Mouse (Mus musculus) olfactory bulb, adult 2 months (tissue): ENCODE data around the gene Mospd3.

Experiments used
- CTCF ChIP-seq: fragments of 200-500 bp; IDR thresholded peaks from 2 replicates; pipeline ENCODE4 v1.5.1; 2012; ENCODE audit warnings: low read depth, mild to moderate bottlenecking, low read length, moderate library complexity; ENCODE audit not compliant: insufficient read depth
- POLR2A ChIP-seq: fragments of 200-500 bp; IDR thresholded peaks from 2 replicates; pipeline ENCODE4 v1.6.1; 2012; ENCODE audit warnings: mild to moderate bottlenecking, low read depth, low read length, moderate library complexity; ENCODE audit not compliant: insufficient read depth

DNA sequence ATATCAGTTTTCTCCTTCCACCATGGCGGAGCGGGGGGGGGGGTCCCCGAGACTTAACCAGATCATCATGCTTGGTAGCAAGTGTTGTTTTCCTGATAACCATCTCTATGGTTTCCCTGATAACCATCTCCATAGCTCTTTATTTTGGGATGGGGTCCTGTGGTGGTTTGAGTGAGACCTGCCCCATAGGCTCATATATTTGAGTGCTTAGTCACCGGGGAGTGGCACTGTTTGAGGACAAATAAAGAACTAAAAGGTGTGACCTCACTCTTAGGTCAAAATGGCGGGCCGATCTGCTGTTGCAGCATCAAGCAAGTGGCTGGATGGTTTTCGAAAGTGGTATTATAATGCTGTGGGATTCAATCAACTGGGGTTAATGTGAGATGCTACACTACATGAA, 14.5 kb upstream of the Mospd3 start:
- TF ChIP-seq CTCF: no peak
- TF ChIP-seq POLR2A: no peak
